Mouse (Mus musculus) heart, postnatal 4 days (tissue): ENCODE results near the gene Atg5. TPM values are rescaled to one million over a fixed set of nuclear protein-coding genes. Genes with fewer than 3 reads are reported as not detected.
"Not testable (repeated sequence)": the region's sequence is repeated elsewhere in the genome, so short reads cannot be mapped to it uniquely, and the experiment has no call there.

ENCODE experiments used
- DNase-seq: peaks from one replicate; pipeline ENCODE4 v3.0.0; 2021
- total RNA-seq, 2 experiments: library from RNA; stranded (reverse); gene quantifications; 2 replicates each; pipeline ENCODE4 v1.2.3; 2021

Gene Atg5
- total RNA-seq: 10 to 100 TPM; 15.6 to 15.7 TPM

GRCm38 (mm10) chr10:44268145-44268860 is at the start of gene Atg5:
Atg5 (plus strand) TSS chr10:44268358.
- peak; percentile 100 for DNase-seq

GRCm38 (mm10) chr10:44219073-44219472 is 49.1 kb upstream of the Atg5 start:
- DNase-seq: not testable (repeated sequence)

GRCm38 (mm10) chr10:44224345-44224744 is 43.8 kb upstream of the Atg5 start:
- no peak for DNase-seq

- DNase-seq: peak; percentile 29
Measured at GRCm38 (mm10) chr10:44233351-44233750, 34.8 kb upstream of the Atg5 start.

- not testable (repeated sequence) for DNase-seq
Measured at GRCm38 (mm10) chr10:44235298-44235697, 32.9 kb upstream of the Atg5 start.

GRCm38 (mm10) chr10:44256624-44257023 is 11.5 kb upstream of the Atg5 start:
- DNase-seq: no peak

- no peak for DNase-seq
Measured at GRCm38 (mm10) chr10:44265835-44266234, 2.3 kb upstream of the Atg5 start.

GRCm38 (mm10) chr10:44266561-44266960 is 1.6 kb upstream of the Atg5 start:
- no peak for DNase-seq

GRCm38 (mm10) chr10:44267426-44268142 is 574 bp upstream of the Atg5 start:
- DNase-seq: no peak

- DNase-seq: no peak
Measured at GRCm38 (mm10) chr10:44269211-44269610, 1.1 kb downstream of the Atg5 start.

GRCm38 (mm10) chr10:44282323-44282722 is 14.2 kb downstream of the Atg5 start:
- no peak for DNase-seq

- no peak for DNase-seq
Measured at GRCm38 (mm10) chr10:44285106-44285505, 16.9 kb downstream of the Atg5 start.

GRCm38 (mm10) chr10:44285935-44286334 is 17.8 kb downstream of the Atg5 start:
- no peak for DNase-seq

GRCm38 (mm10) chr10:44290876-44291275 is 22.7 kb downstream of the Atg5 start:
- DNase-seq: no peak

GRCm38 (mm10) chr10:44292205-44292604 is 24.0 kb downstream of the Atg5 start:
- peak; percentile 42 for DNase-seq

- DNase-seq: no peak
Measured at GRCm38 (mm10) chr10:44299165-44299564, 31.0 kb downstream of the Atg5 start.

- DNase-seq: no peak
Measured at GRCm38 (mm10) chr10:44300078-44300477, 31.9 kb downstream of the Atg5 start.

- DNase-seq: no peak
Measured at GRCm38 (mm10) chr10:44303648-44304329, 35.6 kb downstream of the Atg5 start.

GRCm38 (mm10) chr10:44304330-44304717 is 36.2 kb downstream of the Atg5 start:
- no peak for DNase-seq

GRCm38 (mm10) chr10:44304845-44305244 is 36.7 kb downstream of the Atg5 start:
- no peak for DNase-seq

GRCm38 (mm10) chr10:44306308-44306707 is 38.1 kb downstream of the Atg5 start:
- no peak for DNase-seq

- DNase-seq: no peak
Measured at GRCm38 (mm10) chr10:44308280-44308679, 40.1 kb downstream of the Atg5 start.

- no peak for DNase-seq
Measured at GRCm38 (mm10) chr10:44309250-44309649, 41.1 kb downstream of the Atg5 start.
